Mouse (Mus musculus): ENCODE data around the gene Etv3. TPM values are rescaled to one million over a fixed set of nuclear protein-coding genes. Genes with fewer than 3 reads are reported as not detected.
A peak's percentile ranks its signal among the peaks of the same experiment; 100 is the strongest.

Gene Etv3
- polyA plus RNA-seq, 1 experiment from 2014 or later, result 7.3 TPM

DNA sequence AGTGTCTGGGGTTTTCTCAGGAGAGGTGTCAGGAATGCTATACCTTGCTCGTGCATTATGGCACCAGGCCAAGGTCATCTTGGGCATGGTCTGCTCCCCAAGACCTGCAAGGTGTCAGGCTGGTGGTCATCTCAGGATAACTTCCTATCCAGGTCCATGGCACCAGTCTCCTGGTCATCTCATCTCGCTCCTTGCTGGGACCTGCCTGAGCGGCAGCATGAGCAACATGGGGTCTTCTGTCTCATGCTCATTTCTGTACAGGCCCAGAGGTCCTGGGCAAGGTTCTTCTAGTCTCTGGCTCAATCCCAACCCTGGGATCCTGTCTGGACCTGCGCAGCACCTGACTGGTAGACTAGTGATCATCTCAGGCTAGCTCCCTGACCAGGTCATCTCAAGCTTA is 57.1 kb downstream of the Etv3 start:
- 0 out of 2 replicates have a peak, but pooled peaks have one; percentile 26 for ATAC-seq (ENCODE audit: insufficient number of reproducible peaks, insufficient read depth, low FRiP score, low read depth)
- H3K4me3 ChIP-seq (ENCODE audit: control insufficient read depth in 1 of 2, insufficient read depth in 1 of 2, low read depth in 1 of 2, low read length in 2 of 2), result no peak overlapping the region
- 0 out of 2 replicates have a peak, but pooled peaks cover 6% of the 10 kb centered on the region for H3K9me3 ChIP-seq (ENCODE audit: control insufficient read depth, low read length)
- no peaks in the 10 kb centered on the region for H3K36me3 ChIP-seq (ENCODE audit: control insufficient read depth, insufficient read depth, low read length)
- 82% methylated on average over 4 of the region's 4 CpGs for WGBS
- H3K27ac ChIP-seq (replicated peaks in 1 of 2; ENCODE audit: control insufficient read depth in 1 of 2, insufficient read depth in 1 of 2, low read depth in 2 of 2, low read length in 2 of 2), result no peak overlapping the region
- no peak overlapping the region for H3K4me2 ChIP-seq (ENCODE audit: low read length)
- no peaks in the 10 kb centered on the region for H3K4me1 ChIP-seq (ENCODE audit: control insufficient read depth in 2 of 2, insufficient read depth in 2 of 2, low read length in 2 of 2)
- H3K27me3 ChIP-seq (ENCODE audit: control insufficient read depth, insufficient read depth, low read length), result no peaks in the 10 kb centered on the region
- H3K9ac ChIP-seq (ENCODE audit: low read length), result no peak overlapping the region

Other genes with a start within 250 kb of the Etv3 start
- 0.16 TPM in 1 of 2 replicates, not detected in the other for gene Cd5l, start 167.5 kb upstream of the Etv3 start, polyA plus RNA-seq (2014; fragmentation: Nextera tagmentation; extraction: Ambion mirVana)
- gene Fcrl1, start 149.0 kb upstream of the Etv3 start, polyA plus RNA-seq (2014; fragmentation: Nextera tagmentation; extraction: Ambion mirVana), result 0.19 and 0.20 TPM in 2 replicates
- gene Fcrl5, start 89.6 kb upstream of the Etv3 start, polyA plus RNA-seq (2014; fragmentation: Nextera tagmentation; extraction: Ambion mirVana), result not detected in 2 replicates
- 7.9 and 9.7 TPM in 2 replicates for gene Arhgef11, start 92.2 kb downstream of the Etv3 start, polyA plus RNA-seq (2014; fragmentation: Nextera tagmentation; extraction: Ambion mirVana)
- 0.12 and 0.32 TPM in 2 replicates for gene Lrrc71, start 223.2 kb downstream of the Etv3 start, polyA plus RNA-seq (2014; fragmentation: Nextera tagmentation; extraction: Ambion mirVana)